Mouse (Mus musculus): ENCODE measurements around the gene Frem2.

DNA sequence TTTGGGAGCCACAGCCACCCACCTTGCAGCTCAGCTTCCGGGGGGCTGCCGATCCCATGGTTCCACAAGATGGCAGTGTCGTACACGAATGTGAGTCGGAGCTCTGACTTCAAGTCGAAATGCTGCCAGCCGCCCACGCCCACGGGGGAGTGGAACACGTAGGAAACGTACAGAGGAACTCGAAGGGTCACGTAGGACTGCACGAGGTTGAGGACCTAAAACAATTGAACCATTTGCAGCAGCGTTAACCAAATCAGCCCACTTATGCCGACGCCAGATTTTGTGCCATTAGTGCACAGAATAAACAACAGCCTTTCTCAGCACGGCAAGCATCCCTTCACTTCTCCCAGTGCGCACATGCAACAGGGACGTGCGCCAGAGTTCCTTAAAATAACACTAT is 131.4 kb downstream of the Frem2 start:
- TF ChIP-seq CTCF (IDR thresholded peaks at IDR 0.05; ENCODE audit: insufficient read depth, low read length) (peak; percentile 60), POLR2A (IDR thresholded peaks at IDR 0.05; ENCODE audit: borderline replicate concordance, extremely low read depth, low read depth, low read length) (no peak)

Measured in lung, adult 2 months (tissue).